Mouse (Mus musculus): ENCODE results near the gene 1700025C18Rik. TPM values are rescaled to one million over a fixed set of nuclear protein-coding genes. Genes with fewer than 3 reads are reported as not detected.
A peak's percentile ranks its signal among the peaks of the same experiment; 100 is the strongest.

1700025C18Rik gene
- polyA plus RNA-seq, 1 experiment from 2014 or later, result not detected

- 0 out of 2 replicates have a peak overlapping the region, but pooled peaks have one; percentile 26 for H3K9ac ChIP-seq
- ATAC-seq (ENCODE audit: low read depth), result no peak
- H3K4me3 ChIP-seq, result peak overlapping the region; percentile 20
- no peaks in the 10 kb centered on the region for H3K9me3 ChIP-seq
- H3K27ac ChIP-seq (replicated peaks), result 0 out of 2 replicates have a peak overlapping the region, but pooled peaks have one; percentile 18
- H3K36me3 ChIP-seq, result no peaks in the 10 kb centered on the region
- WGBS, result 12% methylated on average over 7 of the region's 7 CpGs
- H3K27me3 ChIP-seq, result peaks cover 14% of the 10 kb centered on the region
- peaks cover 13% of the 10 kb centered on the region; the same call in 1 of the 2 replicates for H3K4me1 ChIP-seq (replicated peaks)
- peak overlapping the region; percentile 39 for H3K4me2 ChIP-seq
Observed at GRCm38 (mm10) chr2:165055905-165056304, 34.6 kb downstream of the 1700025C18Rik start.

GRCm38 (mm10) chr2:165054888-165055852 lies 35.4 kb downstream of the 1700025C18Rik start, which contains the start of gene Cd40:
Gene Cd40, plus strand, starts transcription at chr2:165055627.
- 0 out of 2 replicates have a peak, but pooled peaks have one; percentile 50 for ATAC-seq (ENCODE audit: low read depth)
- 0 out of 2 replicates have a peak within 1 kb of the TSS, but pooled peaks have one; percentile 26 for H3K9ac ChIP-seq
- peak within 1 kb of the TSS; percentile 20 for H3K4me3 ChIP-seq
- peaks cover 13% of the 10 kb centered on the region; the same call in 1 of the 2 replicates for H3K4me1 ChIP-seq (replicated peaks)
- peaks cover 14% of the 10 kb centered on the region for H3K27me3 ChIP-seq
- WGBS, result 14% methylated on average over 25 of the region's 25 CpGs
- H3K4me2 ChIP-seq, result peak within 1 kb of the TSS; percentile 39
- H3K36me3 ChIP-seq, result no peaks in the 10 kb centered on the region
- 0 out of 2 replicates have a peak within 1 kb of the TSS, but pooled peaks have one; percentile 18 for H3K27ac ChIP-seq (replicated peaks)
- H3K9me3 ChIP-seq, result no peaks in the 10 kb centered on the region

GRCm38 (mm10) chr2:165051566-165051965 lies 39.0 kb downstream of the 1700025C18Rik start:
- Histone ChIP-seq H3K36me3 (no peaks in the 10 kb centered on the region), H3K27me3 (peaks cover 14% of the 10 kb centered on the region), H3K4me3 (no peak overlapping the region), H3K27ac (replicated peaks) (no peak overlapping the region), H3K4me2 (no peak overlapping the region), H3K9ac (no peak overlapping the region), H3K9me3 (no peaks in the 10 kb centered on the region), H3K4me1 (replicated peaks) (peaks cover 13% of the 10 kb centered on the region; the same call in 1 of the 2 replicates)
- ATAC-seq (ENCODE audit: low read depth), result no peak
- WGBS, result 58% methylated on average over 11 of the region's 11 CpGs

- no peak for ATAC-seq (ENCODE audit: low read depth)
- no peaks in the 10 kb centered on the region for H3K36me3 ChIP-seq
- 82% methylated on average over 18 of the region's 18 CpGs for WGBS
Observed at GRCm38 (mm10) chr2:165050826-165051548, 39.6 kb downstream of the 1700025C18Rik start.

GRCm38 (mm10) chr2:165049044-165049443 lies 41.5 kb downstream of the 1700025C18Rik start:
- Histone ChIP-seq H3K36me3 (no peaks in the 10 kb centered on the region), H3K4me2 (no peak overlapping the region), H3K9me3 (no peaks in the 10 kb centered on the region), H3K27me3 (no peaks in the 10 kb centered on the region), H3K9ac (no peak overlapping the region), H3K27ac (replicated peaks) (no peak overlapping the region), H3K4me1 (replicated peaks) (peaks cover 3% of the 10 kb centered on the region), H3K4me3 (no peak overlapping the region)
- no peak for ATAC-seq (ENCODE audit: low read depth)
- 52% methylated on average over 5 of the region's 5 CpGs for WGBS

More at GRCm38 (mm10) chr2:165050826-165051548, 39.6 kb downstream of the 1700025C18Rik start:
- H3K4me1 ChIP-seq (replicated peaks), result peaks cover 12% of the 10 kb centered on the region; the same call in 1 of the 2 replicates
- H3K9me3 ChIP-seq, result no peaks in the 10 kb centered on the region
- no peak overlapping the region for H3K27ac ChIP-seq (replicated peaks)
- no peak overlapping the region for H3K4me2 ChIP-seq
- H3K27me3 ChIP-seq, result peaks cover 12% of the 10 kb centered on the region; the same call in 1 of the 2 replicates
- H3K4me3 ChIP-seq, result no peak overlapping the region
- H3K9ac ChIP-seq, result no peak overlapping the region

GRCm38 (mm10) chr2:165043729-165044128 lies 46.8 kb downstream of the 1700025C18Rik start:
- WGBS, result 44% methylated on average over 2 of the region's 2 CpGs
- H3K9ac ChIP-seq, result peak overlapping the region; percentile 45
- H3K4me1 ChIP-seq (replicated peaks), result peaks cover 18% of the 10 kb centered on the region
- H3K27ac ChIP-seq (replicated peaks), result peak overlapping the region; percentile 84
- H3K36me3 ChIP-seq, result no peaks in the 10 kb centered on the region
- peak overlapping the region; percentile 49; the same call in 1 of the 2 replicates for H3K4me2 ChIP-seq
- peak; percentile 13; the same call in 1 of the 2 replicates for ATAC-seq (ENCODE audit: low read depth)
- no peaks in the 10 kb centered on the region for H3K27me3 ChIP-seq
- no peak overlapping the region for H3K4me3 ChIP-seq
- no peaks in the 10 kb centered on the region for H3K9me3 ChIP-seq

GRCm38 (mm10) chr2:165043090-165043636 lies 47.4 kb downstream of the 1700025C18Rik start:
- no peaks in the 10 kb centered on the region for H3K36me3 ChIP-seq
- WGBS, result under 1% methylated on average over 17 of the region's 17 CpGs
- peaks cover 18% of the 10 kb centered on the region for H3K4me1 ChIP-seq (replicated peaks)
- H3K4me2 ChIP-seq, result peak overlapping the region; percentile 49
- peak overlapping the region; percentile 45 for H3K9ac ChIP-seq
- H3K4me3 ChIP-seq, result peak overlapping the region; percentile 17
- ATAC-seq (ENCODE audit: low read depth), result peak; percentile 71
- no peaks in the 10 kb centered on the region for H3K9me3 ChIP-seq
- peak overlapping the region; percentile 84 for H3K27ac ChIP-seq (replicated peaks)
- H3K27me3 ChIP-seq, result no peaks in the 10 kb centered on the region

GRCm38 (mm10) chr2:165042126-165042525 lies 48.4 kb downstream of the 1700025C18Rik start:
- Histone ChIP-seq H3K4me2 (no peak overlapping the region), H3K9ac (no peak overlapping the region), H3K4me1 (replicated peaks) (peaks cover 18% of the 10 kb centered on the region), H3K36me3 (no peaks in the 10 kb centered on the region), H3K27me3 (no peaks in the 10 kb centered on the region), H3K27ac (replicated peaks) (no peak overlapping the region), H3K9me3 (no peaks in the 10 kb centered on the region), H3K4me3 (no peak overlapping the region)
- 78% methylated on average over 5 of the region's 5 CpGs for WGBS
- ATAC-seq (ENCODE audit: low read depth), result no peak

GRCm38 (mm10) chr2:165037415-165037814 lies 53.1 kb downstream of the 1700025C18Rik start:
- H3K4me2 ChIP-seq, result no peak overlapping the region
- no peaks in the 10 kb centered on the region for H3K27me3 ChIP-seq
- 65% methylated on average over 4 of the region's 4 CpGs for WGBS
- ATAC-seq (ENCODE audit: low read depth), result no peak
- H3K9ac ChIP-seq, result no peak overlapping the region
- H3K9me3 ChIP-seq, result no peaks in the 10 kb centered on the region
- no peak overlapping the region for H3K27ac ChIP-seq (replicated peaks)
- no peak overlapping the region for H3K4me3 ChIP-seq
- H3K4me1 ChIP-seq (replicated peaks), result peaks cover 22% of the 10 kb centered on the region
- no peaks in the 10 kb centered on the region for H3K36me3 ChIP-seq

GRCm38 (mm10) chr2:165035058-165035431 lies 55.5 kb downstream of the 1700025C18Rik start:
- Histone ChIP-seq H3K27me3 (no peaks in the 10 kb centered on the region), H3K27ac (replicated peaks) (peak overlapping the region; percentile 93), H3K4me3 (peak overlapping the region; percentile 97; the same call in 1 of the 2 replicates), H3K9ac (no peak overlapping the region), H3K4me2 (peak overlapping the region; percentile 95), H3K4me1 (replicated peaks) (peaks cover 36% of the 10 kb centered on the region), H3K36me3 (no peaks in the 10 kb centered on the region), H3K9me3 (no peaks in the 10 kb centered on the region)
- WGBS, result 10% methylated on average over 5 of the region's 5 CpGs
- ATAC-seq (ENCODE audit: low read depth), result peak; percentile 37; the same call in 1 of the 2 replicates
